20 mouse cellular contexts compared by ENCODE assay signal in the genomic region with DNA sequence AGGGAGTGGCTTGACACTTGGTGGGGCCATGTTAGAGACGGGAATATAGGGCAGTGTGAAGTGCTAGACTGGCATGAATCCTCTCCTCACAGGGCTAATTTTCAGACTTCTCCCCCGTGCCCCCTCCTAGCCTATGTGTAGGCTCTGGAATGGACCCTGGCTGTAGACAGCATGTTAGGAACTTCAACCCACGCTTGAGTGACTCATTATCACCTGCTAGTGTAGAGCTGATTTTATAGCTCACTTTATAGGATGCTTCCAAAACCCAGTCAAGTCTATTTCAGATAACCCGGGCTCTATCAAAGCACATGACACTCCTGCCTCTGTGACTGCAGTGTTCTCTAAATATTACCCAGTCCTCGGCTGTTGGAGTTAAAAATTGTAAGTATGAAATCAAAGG. TPM values are rescaled to one million over a fixed set of nuclear protein-coding genes. Genes with fewer than 3 reads are reported as not detected.
"Had no signal": no experiment of that assay in that cellular context is flagged by ENCODE, and none has a peak within 500 bp of the region (broad histone marks: within the 10 kb centered on the region; RNA-seq: fewer than 3 reads in every experiment).

No protein-coding gene starts in this region.

- H3K4me1 ChIP-seq: lung, embryonic 15.5 days; midbrain, embryonic 10.5 days; midbrain, embryonic 12.5 days; neural tube, embryonic 12.5 days; stomach, embryonic 15.5 days had no signal

- H3K36me3 ChIP-seq: lung, embryonic 15.5 days; midbrain, embryonic 10.5 days; midbrain, embryonic 12.5 days; neural tube, embryonic 12.5 days; stomach, embryonic 15.5 days had no signal

- ATAC-seq: midbrain, embryonic 16.5 days had no signal

- H3K9ac ChIP-seq: lung, embryonic 15.5 days; midbrain, embryonic 12.5 days; neural tube, embryonic 12.5 days; stomach, embryonic 15.5 days had no signal

- DNase-seq: lung, adult 2 months; lung, postnatal 10 days; lung, postnatal 4 days; midbrain, embryonic 14.5 days; right cerebral cortex, postnatal 14 days; thymus, adult 2 months; thymus, postnatal 25 days; thymus, postnatal 4 days had no signal

- H3K27ac ChIP-seq: lung, embryonic 15.5 days; midbrain, embryonic 10.5 days; midbrain, embryonic 12.5 days; neural tube, embryonic 12.5 days; stomach, embryonic 15.5 days; stomach, postnatal 0 days had no signal

- H3K27me3 ChIP-seq: lung, embryonic 15.5 days; midbrain, embryonic 12.5 days; neural tube, embryonic 12.5 days; stomach, embryonic 15.5 days had no signal

- H3K9me3 ChIP-seq: lung, embryonic 15.5 days; midbrain, embryonic 10.5 days; midbrain, embryonic 12.5 days; neural tube, embryonic 12.5 days; stomach, embryonic 15.5 days had no signal

- H3K4me3 ChIP-seq: lung, embryonic 15.5 days; midbrain, embryonic 10.5 days; midbrain, embryonic 12.5 days; neural tube, embryonic 12.5 days; stomach, embryonic 15.5 days had no signal

- H3K4me2 ChIP-seq: lung, embryonic 15.5 days; midbrain, embryonic 12.5 days; neural tube, embryonic 12.5 days; stomach, embryonic 15.5 days had no signal

RNA-seq across cellular contexts. Expression of a gene that starts 18.2 kb away (rescaled TPM):
- total RNA-seq: megakaryocyte, adult 5-6 weeks; megakaryocyte-erythroid progenitor cell, adult 5-6 weeks; neutrophil, adult 5-6 weeks had no signal
- polyA plus RNA-seq: lung, embryonic 15.5 days; midbrain, embryonic 10.5 days; midbrain, embryonic 12.5 days; neural tube, embryonic 12.5 days; spleen, adult 2 months; urinary bladder, adult 2 months had no signal
